Mouse (Mus musculus): ENCODE results near the gene Tbc1d22a.
A peak's percentile ranks its signal among the peaks of the same experiment; 100 is the strongest.

Gene Tbc1d22a

DNA sequence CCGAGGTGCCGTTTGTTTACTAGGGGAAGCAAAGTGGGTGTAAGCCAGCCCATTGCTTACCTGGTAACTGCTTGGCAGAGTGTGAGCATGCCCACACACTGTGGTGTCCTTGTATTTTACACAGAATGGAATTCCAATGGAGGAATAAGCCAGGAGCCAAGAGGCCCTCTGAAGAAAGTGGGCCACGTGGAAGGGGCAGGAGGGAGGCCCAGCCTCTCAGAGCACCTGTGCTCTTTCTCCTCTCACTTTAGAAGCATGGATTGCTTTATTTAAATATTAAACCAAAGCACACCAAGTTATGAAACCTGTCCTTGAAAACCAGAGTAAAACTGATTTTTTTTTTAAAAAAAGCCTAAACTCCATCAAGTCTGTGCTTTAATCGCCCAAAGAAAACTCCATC lies 213.2 kb downstream of the Tbc1d22a start:
- ATAC-seq (ENCODE audit: insufficient number of reproducible peaks, low FRiP score, low TSS enrichment), result no peak

DNA sequence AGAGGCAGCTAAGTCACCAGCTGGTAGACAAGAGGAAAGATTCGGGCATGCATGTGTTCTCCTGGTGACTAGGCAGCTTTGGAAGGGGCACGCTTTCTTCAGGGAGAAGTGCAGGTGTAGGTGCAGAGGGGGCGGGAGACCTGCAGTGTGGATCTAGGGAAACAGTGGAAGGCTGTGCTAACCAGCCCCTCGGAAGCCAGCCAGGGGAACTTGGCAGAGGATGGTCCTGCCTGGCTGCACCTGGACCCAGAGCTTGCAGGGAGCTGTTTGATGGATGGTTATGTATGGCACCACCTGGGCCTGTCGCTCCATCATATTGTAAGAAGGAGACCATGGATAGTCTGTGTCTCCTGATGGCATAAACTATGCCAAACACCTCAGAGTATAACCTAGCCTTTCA lies 214.2 kb downstream of the Tbc1d22a start:
- ATAC-seq (ENCODE audit: insufficient number of reproducible peaks, low FRiP score, low TSS enrichment), result peak; percentile 15; the same call in 1 of the 2 replicates

DNA sequence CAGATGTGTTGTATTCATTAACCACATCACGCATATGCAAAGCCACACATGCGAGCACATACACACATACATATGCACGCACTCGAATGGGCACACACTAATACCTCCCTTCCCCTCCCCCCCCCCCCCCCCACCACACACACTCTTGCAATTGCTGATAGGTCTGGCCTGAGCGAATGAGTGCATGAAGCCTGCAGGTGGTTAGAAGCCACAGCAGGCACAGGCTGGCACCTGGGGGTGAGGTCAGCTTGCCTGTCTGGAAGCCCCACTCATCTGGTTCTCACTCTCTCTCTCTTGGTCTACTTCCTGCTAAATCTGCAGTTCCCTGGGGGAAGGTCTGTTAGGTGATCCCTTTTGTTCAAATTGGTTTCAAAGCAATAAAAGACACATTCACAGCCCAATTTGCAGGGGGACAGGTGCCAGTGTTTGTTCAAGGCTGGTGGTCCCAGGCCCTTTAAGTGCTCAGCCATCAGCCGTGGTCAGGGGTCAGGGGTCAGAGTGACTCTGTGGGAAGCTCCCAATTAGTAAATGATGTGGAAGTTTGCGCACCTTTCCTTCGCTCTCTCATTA lies 215.6 kb downstream of the Tbc1d22a start:
- no peak for ATAC-seq (ENCODE audit: insufficient number of reproducible peaks, low FRiP score, low TSS enrichment)

DNA sequence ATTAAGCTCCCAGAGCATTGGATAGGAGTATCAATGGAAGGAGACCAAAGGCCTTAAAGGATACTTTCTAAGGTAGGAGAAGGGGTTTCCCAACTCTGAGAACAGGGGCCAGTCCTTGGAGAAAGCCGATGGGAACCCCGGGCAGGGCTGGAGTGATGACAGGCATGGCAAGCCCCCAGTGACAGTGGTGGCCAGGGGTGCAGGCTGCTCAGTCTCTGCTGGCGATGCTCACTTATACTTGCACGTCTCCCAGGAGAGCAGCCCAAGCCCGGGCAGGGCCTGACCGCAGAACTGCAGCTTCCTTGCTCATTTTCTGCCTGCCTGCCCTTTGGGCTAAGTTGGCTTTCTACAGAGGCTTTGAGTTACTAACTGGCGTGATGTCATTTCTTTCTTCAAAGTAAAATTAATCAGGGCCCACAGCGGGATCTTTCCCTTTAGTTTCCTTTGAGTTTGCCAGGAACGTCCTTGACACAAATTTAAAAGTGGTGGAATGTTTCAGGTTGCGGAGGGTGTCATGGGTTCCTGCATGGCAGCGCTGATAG lies 217.4 kb downstream of the Tbc1d22a start:
- no peak for ATAC-seq (ENCODE audit: insufficient number of reproducible peaks, low FRiP score, low TSS enrichment)

DNA sequence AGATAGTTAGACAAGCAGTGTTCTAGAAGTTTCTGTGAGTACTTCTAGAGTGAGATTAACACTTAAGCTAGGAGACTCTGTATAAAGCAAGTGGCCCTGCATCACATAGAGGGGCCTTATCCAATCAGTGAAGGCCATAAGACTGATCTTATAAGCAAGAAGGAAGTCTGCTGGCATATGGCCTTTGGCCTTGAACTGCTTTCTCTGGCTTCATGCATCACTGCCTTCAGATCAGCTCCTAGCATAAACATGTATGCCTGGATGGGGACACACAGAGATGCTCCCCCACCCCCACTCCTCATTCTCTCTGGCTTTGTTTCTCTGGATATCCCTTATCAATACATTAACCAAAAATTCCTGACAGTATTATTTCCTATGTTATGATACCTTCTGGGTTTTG lies 218.5 kb downstream of the Tbc1d22a start:
- no peak for ATAC-seq (ENCODE audit: insufficient number of reproducible peaks, low FRiP score, low TSS enrichment)

DNA sequence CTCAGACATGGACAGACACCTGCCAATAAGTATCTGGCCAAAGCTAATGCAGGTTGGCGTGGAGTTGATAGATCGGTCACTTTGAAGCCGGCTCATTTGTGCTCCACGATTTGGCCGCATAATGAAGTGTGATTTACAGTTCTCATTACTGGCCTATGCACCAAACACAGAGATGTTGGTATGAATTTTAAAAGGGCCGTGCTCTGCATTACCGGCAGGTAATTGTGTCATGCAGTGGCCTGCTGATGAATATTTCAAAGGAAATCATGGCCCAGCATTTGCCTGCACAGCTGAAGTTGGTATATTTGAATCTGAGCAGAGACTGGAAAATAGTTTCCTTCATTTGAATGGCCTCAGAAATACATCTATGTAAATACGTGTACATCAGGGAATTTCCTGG lies 219.1 kb downstream of the Tbc1d22a start:
- no peak for ATAC-seq (ENCODE audit: insufficient number of reproducible peaks, low FRiP score, low TSS enrichment)

DNA sequence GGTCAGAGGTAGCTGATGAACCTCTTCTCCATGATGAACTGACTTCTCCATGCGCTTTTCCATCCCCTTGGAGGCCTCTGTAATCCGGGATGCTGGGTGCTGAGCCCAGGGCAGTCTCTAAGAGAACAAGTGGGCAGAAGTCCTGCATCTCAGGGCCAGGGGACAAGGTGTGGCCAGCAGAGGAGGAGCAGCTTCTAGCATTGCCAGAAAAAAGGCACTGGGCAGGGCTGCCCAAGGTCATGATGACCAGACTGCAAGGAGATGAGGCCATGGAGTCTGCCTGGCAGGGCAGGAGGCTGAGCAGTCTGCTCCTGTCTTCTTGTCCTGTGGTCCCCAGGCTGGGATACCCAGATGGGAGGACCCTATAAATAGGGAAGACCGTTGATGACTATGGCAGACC lies 220.0 kb downstream of the Tbc1d22a start:
- no peak for ATAC-seq (ENCODE audit: insufficient number of reproducible peaks, low FRiP score, low TSS enrichment)

DNA sequence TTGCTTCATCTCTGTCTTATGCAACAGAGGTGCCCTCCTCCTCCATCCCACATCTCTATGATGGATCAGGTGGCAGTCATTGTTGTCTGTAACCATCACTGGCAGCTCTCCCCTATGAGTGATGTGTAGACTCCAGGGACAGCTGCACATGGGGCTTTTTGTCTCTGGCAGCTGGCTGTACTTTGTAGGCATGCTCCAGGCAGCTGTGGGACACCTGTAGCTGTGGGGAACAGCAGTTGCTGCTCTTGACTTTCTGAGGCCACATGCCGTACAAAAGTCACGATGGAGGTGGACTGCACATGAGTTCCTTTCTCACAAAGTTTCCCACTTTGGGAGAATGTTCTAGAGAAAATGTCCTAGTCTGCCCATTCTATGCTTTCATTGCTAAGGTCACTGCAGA lies 223.1 kb downstream of the Tbc1d22a start:
- no peak for ATAC-seq (ENCODE audit: insufficient number of reproducible peaks, low FRiP score, low TSS enrichment)

DNA sequence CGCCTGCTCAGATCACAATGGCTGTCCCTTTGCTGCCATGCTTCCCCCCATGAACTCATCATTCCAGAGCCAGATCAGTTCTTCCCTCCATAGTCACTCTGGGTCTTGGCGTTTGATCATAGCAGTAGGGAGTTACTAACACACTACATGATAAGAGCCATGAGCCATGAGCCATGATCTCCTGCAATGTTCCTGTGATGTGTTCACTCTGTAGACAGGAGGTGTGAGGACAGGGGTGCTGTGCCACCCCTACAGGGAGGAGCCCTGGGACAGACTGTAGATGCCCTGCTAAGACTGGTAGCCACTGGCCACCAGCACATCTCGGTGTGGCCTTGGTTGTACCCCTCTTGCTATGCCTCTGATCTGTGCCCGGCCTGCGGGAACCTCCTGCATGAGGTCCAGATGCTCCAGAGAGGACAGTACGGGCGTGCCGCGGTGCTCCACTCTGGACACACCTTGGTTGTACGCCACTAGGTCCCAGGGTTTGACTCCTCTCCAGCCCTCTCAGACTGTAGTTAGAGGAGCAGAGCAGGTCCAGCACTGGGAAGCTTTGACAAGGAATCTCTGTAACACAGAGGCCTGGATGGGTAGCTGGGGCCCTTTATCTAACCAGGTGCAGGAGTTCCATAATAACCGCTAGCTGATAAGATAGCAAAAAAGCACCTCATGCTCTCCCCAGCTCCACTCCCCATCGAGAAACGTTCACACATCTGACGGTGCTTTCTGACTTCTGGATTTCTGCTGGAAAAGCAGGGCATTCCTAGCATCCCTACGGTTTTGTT lies 224.9 kb downstream of the Tbc1d22a start:
- ATAC-seq (ENCODE audit: insufficient number of reproducible peaks, low FRiP score, low TSS enrichment), result no peak

DNA sequence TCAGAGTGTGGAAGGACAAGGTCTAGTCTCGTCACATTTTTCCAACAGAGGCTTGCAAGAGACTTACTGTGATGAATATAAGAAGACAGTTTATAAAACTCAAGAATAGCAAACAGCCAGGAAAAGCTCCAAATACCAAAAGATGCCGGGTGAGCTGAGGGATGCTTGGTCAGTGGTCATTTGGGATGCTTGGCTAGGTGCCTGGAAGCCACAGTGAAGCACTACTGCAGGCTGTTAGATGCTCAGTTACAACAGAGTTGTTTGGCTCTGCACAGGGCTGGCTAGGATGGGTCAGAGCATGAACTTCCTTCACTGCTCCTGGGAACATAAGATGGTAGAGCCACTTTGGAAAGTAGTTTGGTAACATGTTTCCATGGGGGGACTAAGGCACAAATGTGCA lies 230.0 kb downstream of the Tbc1d22a start:
- ATAC-seq (ENCODE audit: insufficient number of reproducible peaks, low FRiP score, low TSS enrichment), result no peak

DNA sequence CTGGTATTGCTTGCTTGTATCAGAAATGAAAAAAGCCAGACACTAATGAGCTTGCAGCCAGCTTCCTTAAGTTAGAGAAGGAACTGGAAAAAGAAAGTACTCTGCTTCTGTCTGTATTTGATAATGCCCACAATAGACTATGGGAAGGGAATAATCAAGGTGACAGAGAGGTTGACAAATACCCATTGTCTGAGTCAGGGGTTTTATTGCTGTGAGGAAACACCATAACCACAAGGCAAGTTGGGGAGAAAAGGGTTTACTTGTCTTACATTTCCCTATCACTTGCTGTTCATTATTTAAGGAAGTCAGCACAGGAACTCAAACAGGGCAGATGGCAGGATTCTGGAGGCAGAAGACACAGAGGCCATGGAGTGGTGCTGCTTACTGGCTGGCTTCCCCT lies 231.8 kb downstream of the Tbc1d22a start:
- ATAC-seq (ENCODE audit: insufficient number of reproducible peaks, low FRiP score, low TSS enrichment), result no peak

DNA sequence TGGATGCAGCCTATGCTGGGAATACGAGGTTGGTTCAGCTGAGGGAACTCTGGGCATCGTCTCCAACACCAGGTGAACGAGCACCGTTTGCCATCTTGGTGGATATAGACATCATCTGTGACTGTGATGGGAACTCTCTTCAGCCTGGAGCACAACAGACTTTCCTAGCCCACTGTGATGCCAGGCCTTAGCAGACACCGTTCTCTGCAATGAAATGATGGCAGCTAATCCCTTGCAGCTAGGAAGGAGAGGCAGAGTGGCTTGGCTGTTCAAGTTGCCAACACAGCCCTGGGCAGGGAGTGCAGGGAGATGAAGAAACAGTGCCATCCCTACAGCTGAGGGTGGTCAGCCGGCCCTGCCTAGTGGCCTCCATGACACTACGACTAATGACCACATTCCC lies 233.0 kb downstream of the Tbc1d22a start:
- ATAC-seq (ENCODE audit: insufficient number of reproducible peaks, low FRiP score, low TSS enrichment), result no peak

DNA sequence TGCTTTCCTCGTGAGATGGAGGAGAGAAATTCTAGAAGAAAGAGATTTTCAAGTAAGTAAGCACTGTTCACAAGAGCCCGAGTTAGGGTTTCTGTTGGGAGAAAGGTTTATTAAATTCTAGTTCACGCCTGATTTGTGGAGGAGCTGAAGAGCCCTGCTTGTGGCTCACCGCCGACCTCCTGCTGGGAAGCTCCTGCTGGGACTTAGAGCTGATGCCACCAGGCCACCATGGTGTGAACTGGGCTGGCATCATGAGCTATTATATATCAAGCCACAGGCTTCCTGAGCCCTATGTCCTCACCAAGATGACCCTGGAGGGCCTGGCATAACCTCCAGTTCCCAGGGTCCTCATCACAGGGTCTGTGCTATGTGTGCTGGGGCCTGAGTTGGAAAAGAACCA lies 235.0 kb downstream of the Tbc1d22a start:
- ATAC-seq (ENCODE audit: insufficient number of reproducible peaks, low FRiP score, low TSS enrichment), result no peak

DNA sequence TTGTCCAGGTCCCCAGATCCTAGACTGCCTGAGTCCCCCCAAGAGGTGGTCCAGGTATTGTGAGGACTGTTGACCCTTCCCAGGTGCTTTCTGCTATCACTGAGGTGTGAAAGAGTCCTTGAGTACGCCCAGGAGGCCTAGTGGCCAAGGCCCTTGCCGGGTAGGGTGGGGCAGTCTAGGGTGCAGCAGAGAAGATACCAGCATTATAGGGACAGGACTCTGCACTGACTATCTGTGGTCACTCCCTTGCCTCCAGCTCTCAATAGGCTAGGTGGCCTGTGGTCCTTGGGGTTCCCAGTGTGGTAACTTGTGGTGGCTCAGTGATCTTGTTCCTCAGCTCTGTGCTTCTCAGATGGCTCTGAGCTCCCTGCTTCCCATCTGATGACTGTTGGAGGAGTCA lies 235.5 kb downstream of the Tbc1d22a start:
- no peak for ATAC-seq (ENCODE audit: insufficient number of reproducible peaks, low FRiP score, low TSS enrichment)

DNA sequence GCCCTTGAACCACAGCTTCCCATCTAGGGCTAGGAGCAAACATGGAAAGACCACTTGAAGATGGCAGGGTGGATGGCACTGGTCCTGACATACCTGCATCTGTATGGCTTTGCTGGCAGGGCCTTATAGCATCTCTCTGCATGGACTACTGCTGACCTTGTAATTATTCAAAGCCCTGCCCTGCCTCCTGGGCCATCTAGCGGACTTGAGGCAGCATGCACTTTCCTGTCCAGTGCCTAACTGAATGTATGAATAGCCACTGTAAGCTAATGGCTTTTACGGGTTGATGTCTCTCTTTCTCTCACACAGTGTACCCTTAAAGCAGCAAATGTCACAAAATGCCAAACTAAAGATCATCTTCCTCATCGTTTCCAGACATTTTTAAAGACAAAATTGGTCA lies 245.2 kb downstream of the Tbc1d22a start:
- no peak for ATAC-seq (ENCODE audit: insufficient number of reproducible peaks, low FRiP score, low TSS enrichment)

DNA sequence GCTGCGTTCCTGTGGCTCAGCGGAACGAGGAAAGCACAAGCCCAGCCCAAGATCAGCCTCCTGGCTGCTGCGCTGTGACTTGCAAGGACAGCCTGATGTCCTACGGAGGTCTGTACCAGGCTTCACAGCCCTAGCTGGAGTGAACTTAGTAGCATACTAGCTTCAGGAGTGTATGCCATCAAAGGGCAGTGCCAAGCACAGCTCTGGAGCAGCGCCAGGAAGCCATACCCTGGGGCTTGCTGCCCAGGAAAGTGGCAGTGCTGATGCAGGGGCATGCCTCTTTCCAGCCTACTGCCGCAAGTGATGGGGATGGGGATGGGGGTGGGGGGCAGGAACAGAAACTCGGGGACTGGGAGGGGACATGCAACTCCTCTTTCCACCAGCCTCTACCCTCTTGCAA lies 248.4 kb downstream of the Tbc1d22a start:
- no peak for ATAC-seq (ENCODE audit: insufficient number of reproducible peaks, low FRiP score, low TSS enrichment)

DNA sequence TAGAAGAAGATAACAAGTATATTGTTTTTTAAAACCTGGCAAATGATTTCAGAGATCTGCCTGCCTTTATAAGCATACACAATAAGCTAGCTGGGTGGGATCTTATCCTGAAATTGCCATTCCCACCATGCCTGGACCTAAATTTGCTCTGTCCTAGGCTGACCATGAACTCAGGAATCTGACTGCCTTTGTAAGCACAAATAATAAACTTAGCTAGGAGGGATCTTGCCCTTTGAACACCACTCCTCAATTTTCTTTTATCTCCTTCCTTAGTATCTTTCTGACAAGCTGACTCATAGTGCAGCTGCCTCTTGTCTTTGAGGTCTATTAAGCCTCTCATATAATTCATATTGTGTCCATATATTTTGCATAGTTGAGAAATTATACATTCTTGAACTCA lies 253.8 kb downstream of the Tbc1d22a start:
- ATAC-seq (ENCODE audit: insufficient number of reproducible peaks, low FRiP score, low TSS enrichment), result no peak

DNA sequence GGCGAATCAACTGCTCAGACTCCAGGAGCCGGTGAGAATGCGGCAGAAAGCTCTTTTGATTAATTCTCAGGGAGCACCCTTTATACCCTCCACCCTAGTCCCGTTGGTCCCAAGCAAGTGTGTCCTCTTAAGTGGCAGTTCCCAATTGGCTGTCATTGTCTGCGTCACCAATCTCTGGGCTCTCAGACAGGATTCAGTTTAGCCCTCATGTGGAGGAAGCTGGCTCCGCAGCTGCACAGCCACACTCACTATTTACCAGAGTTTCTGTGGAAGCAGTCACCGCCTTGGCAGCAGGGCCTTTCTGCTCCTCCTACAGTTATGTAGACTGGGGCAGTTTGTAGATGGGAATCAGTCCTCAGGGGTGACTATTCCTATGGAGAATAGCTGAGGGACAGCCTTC lies 256.9 kb downstream of the Tbc1d22a start:
- ATAC-seq (ENCODE audit: insufficient number of reproducible peaks, low FRiP score, low TSS enrichment), result no peak

DNA sequence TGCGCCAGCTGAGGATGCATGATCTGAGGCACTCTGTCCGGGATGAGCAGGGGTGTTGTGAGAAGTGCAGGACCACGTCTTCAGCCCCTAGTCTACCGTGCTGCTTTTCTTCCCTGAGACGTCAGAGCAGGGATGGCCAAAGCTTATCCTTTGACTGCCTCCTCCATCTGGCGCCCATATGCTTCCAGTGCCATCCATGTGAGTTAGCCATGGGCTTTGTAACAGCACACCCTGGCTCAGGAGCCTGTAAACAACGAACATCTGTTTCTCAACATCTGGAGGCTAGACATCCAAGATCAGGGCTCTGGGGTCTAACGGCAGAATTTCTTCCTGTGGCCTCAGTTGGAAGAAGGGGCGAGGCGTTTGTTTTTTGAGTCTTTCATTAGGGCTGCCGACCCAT lies 259.2 kb downstream of the Tbc1d22a start:
- no peak for ATAC-seq (ENCODE audit: insufficient number of reproducible peaks, low FRiP score, low TSS enrichment)

DNA sequence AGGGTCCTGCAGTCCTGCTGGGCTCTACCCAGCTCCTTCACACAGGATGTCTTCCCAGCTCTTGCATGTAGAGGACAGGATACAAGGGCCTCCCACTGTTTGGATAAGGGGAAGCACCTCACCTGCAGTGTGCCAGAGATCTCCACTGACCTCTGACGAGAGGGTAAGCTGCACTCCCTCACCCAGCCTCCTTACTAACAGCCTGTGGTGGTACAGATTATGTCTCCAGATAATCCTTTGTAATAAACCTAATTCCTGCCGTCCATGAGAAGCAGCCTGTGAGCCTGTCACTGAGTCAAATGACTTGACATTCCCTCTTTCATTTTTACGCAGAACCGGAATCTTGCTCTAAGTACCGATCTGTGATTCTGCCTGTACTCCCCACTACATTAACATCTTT lies 260.7 kb downstream of the Tbc1d22a start:
- ATAC-seq (ENCODE audit: insufficient number of reproducible peaks, low FRiP score, low TSS enrichment), result no peak

DNA sequence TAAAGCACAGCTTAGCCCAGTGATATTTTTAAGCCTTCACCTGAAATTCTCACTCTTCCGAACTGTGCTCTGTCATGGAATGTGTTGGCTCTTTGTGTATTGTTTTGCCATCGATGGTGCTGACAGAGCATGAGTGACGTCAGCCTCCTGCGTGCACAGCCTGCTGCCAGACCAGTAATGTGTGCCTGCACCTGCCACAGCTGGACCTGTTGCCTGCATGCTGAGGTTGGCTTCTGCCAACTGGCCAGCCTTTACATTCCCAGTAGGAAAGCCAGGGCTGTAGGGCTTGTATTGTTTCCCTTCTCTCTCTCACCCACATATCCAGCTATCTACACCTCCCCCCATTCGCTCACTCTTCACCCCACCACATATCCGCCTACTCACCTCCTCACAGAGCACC lies 262.2 kb downstream of the Tbc1d22a start:
- no peak for ATAC-seq (ENCODE audit: insufficient number of reproducible peaks, low FRiP score, low TSS enrichment)

DNA sequence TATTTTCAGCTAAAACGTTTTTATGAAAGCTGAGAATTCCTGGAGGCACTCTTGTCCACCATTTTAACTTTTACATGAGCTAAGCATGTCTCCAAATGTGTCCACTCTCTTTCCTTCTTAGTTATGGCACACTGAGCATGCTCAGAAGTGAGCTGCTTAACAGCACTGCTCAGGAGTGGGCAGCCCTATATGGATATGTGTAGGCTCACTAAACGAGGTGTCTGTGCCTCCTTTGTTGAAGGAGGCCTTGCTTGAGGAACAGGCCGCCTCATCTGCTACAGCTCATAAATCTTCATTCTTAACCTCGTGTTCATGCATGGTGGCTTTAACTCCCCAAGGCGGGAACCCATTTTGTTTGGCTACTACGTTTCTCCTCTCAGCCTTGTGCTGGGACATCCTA lies 262.8 kb downstream of the Tbc1d22a start:
- no peak for ATAC-seq (ENCODE audit: insufficient number of reproducible peaks, low FRiP score, low TSS enrichment)

All from cerebellum, adult (tissue).